Mouse (Mus musculus) spleen, adult 2 months (tissue): ENCODE results near the gene Zfp597. TPM values are rescaled to one million over a fixed set of nuclear protein-coding genes. Genes with fewer than 3 reads are reported as not detected.
A peak's percentile ranks its signal among the peaks of the same experiment; 100 is the strongest.

Experiments used
- DNase-seq, 2 experiments: peaks; one replicate each; pipeline versions ENCODE4 v3.0.0 to v3.0.0-alpha.2; 2012 to 2021; ENCODE audit warnings: low spot score in 2 of 2, low read depth in 1 of 2
- H3K27ac ChIP-seq: fragments of 200-500 bp; 2 replicates; pipeline ENCODE4 v1.5.1; 2012; ENCODE audit warnings: low read length, inconsistent platforms; ENCODE audit not compliant: insufficient read depth
- H3K27me3 ChIP-seq: fragments of 200-500 bp; 2 replicates; pipeline ENCODE4 v1.6.1; 2012; ENCODE audit warnings: mild to moderate bottlenecking, moderate library complexity, low read length, inconsistent platforms; ENCODE audit not compliant: control insufficient read depth, insufficient read depth
- H3K36me3 ChIP-seq: fragments of 200-500 bp; 2 replicates; pipeline ENCODE4 v1.6.1; 2012; ENCODE audit warnings: mild to moderate bottlenecking, low read length, inconsistent platforms; ENCODE audit not compliant: control insufficient read depth, insufficient read depth
- H3K4me1 ChIP-seq: fragments of 200-500 bp; 2 replicates; pipeline ENCODE4 v1.6.1; 2011; ENCODE audit warnings: inconsistent platforms; ENCODE audit not compliant: control insufficient read depth, insufficient read depth, insufficient read length
- H3K4me3 ChIP-seq: fragments of 200-500 bp; 2 replicates; pipeline ENCODE4 v1.5.1; 2011; ENCODE audit warnings: mild to moderate bottlenecking, inconsistent platforms; ENCODE audit not compliant: insufficient read depth, insufficient read length; ENCODE audit errors: extremely low read depth
- CTCF ChIP-seq: fragments of 200-500 bp; IDR thresholded peaks from 2 replicates; pipeline ENCODE4 v1.5.1; 2011; ENCODE audit warnings: mild to moderate bottlenecking, inconsistent platforms; ENCODE audit not compliant: insufficient read depth, insufficient read length, insufficient replicate concordance; ENCODE audit errors: extremely low read depth
- POLR2A ChIP-seq: fragments of 200-500 bp; IDR thresholded peaks from 2 replicates; pipeline ENCODE4 v1.6.1; 2011; ENCODE audit warnings: low read depth, low read length, inconsistent platforms
- WGBS: fragments of 180-500 bp; shearing (Covaris S2); methylation state at CpG from one replicate; pipeline ENCODE4 v1.1.7; 2018; 5-methylcytosine and 5-hydroxymethylcytosine counted together
- polyA plus RNA-seq: library from polyadenylated mRNA; depleted of rRNA; stranded (reverse); fragments of >200 nt; gene quantifications from 2 replicates; pipeline ENCODE4 v1.2.3, GENCODE M21; 2012

Gene Zfp597
- polyA plus RNA-seq, 1 experiment: 3.1 TPM

DNA sequence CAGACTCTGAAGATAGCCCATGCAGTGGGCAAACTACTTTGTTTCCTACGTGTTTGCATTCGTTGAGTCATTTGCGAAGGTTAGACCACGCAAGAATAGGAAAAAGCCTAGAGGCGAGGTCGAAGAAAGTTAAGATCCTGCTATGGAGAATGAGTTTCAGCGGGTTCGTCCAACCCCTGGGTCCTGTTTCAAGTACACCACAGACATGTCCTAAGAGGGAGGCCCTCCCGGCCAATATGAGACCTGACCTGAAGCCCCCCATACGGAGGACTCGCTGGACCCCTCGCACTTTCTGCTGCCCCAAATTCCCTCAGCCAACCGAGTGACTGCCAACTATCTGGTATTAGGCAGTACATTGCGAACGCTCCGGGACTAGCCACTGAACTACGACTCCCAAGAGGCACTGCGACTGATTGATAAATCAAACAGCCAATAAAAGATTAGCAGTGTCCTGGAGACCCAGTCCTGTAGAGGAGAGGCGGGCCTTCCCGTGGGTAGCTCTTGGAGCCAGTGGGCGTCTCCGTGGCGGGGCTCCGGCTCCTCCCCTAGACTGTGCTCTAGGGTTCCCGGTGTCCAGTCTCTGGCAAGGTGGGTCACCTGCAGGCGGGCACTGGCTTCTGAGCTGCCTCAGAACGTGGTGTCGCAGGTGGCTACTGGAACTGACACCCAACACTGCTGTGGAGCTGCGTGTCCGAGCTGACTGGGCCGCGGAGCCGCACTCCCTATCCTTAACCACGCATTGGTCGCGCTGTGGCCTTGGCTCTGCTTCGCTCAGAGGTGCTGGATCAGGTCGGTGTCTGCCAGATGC lies 37.4 kb downstream of the Zfp597 start, which contains the start of gene Zfp174:
Gene Zfp174 (plus strand): TSS at position 558 of the 808 bp plus-strand sequence.
- H3K4me1 ChIP-seq: no peaks in the 10 kb centered on the region
- no peaks in the 10 kb centered on the region for H3K27me3 ChIP-seq
- 4% methylated on average over 38 of the region's 38 CpGs for WGBS
- H3K4me3 ChIP-seq: peak within 1 kb of the TSS; percentile 65
- H3K27ac ChIP-seq: no peak within 1 kb of the TSS
- TF ChIP-seq CTCF: no peak
- DNase-seq: peak; percentile 89 to 90
- H3K36me3 ChIP-seq: no peaks in the 10 kb centered on the region

GRCm38 (mm10) chr16:3843796-3844195 lies 40.6 kb downstream of the Zfp597 start:
- 83% methylated on average over 1 of the region's 1 CpGs for WGBS
- Histone ChIP-seq H3K4me1 (no peaks in the 10 kb centered on the region), H3K27ac (no peak overlapping the region), H3K27me3 (no peaks in the 10 kb centered on the region), H3K4me3 (no peak overlapping the region), H3K36me3 (no peaks in the 10 kb centered on the region)
- DNase-seq: no peak
- no peak for TF ChIP-seq CTCF
- no peak for TF ChIP-seq POLR2A

DNA sequence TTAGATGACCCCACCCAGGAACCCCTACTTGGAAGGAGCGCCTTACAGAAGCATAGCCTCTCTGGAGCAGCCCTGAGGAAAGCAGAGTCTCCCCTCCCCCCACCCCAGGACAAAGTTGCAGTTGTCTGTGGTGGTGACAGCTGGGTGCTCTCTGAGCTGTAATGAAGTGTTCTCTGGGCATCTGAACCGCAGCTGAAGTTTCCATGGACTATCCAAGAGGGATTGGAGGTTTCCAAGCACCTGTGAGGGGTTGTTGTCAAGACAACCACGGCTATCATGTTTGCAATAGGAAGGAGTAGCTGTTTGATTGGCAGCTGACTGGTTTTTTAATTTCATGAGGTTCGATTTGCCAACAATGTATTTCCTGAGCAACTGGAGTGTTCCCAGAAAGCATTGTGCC lies 41.4 kb downstream of the Zfp597 start:
- H3K36me3 ChIP-seq: no peaks in the 10 kb centered on the region
- DNase-seq: no peak
- no peak overlapping the region for H3K27ac ChIP-seq
- TF ChIP-seq POLR2A (no peak), CTCF (no peak)
- no peaks in the 10 kb centered on the region for H3K4me1 ChIP-seq
- no peak overlapping the region for H3K4me3 ChIP-seq
- H3K27me3 ChIP-seq: no peaks in the 10 kb centered on the region
- WGBS: 50% methylated on average over 4 of the region's 4 CpGs

GRCm38 (mm10) chr16:3839157-3839885 lies 45.0 kb downstream of the Zfp597 start:
- peak; percentile 9; the same call in 1 of the 2 replicates for TF ChIP-seq CTCF
- no peak for TF ChIP-seq POLR2A
- Histone ChIP-seq H3K4me1 (no peaks in the 10 kb centered on the region), H3K27ac (no peak overlapping the region), H3K4me3 (no peak overlapping the region), H3K36me3 (no peaks in the 10 kb centered on the region), H3K27me3 (no peaks in the 10 kb centered on the region; the same call in 1 of the 2 replicates)
- peak in 1 of 2 experiments; percentile 17 for DNase-seq
- WGBS: 64% methylated on average over 17 of the region's 17 CpGs

DNA sequence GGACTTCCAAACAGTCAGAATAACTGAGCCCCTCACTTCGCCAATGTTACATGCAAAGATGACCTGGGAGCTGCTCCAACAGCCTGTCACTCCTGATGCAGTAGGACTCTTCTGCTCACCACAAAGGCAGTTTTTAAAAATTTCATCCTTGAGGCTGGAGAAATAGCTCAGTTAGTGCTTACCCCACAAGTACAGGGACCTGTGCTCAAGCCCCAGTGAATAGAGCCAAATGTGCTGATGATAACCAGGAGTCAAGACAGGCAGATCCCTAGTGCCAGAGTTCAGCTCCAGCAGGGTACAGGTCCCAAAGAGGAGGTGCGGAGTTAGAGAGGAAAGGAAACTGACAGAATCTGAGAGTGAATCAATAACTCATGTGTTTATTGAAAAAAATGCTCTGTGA lies 48.9 kb downstream of the Zfp597 start:
- no peak overlapping the region for H3K27ac ChIP-seq
- H3K4me1 ChIP-seq: no peaks in the 10 kb centered on the region
- 86% methylated on average over 2 of the region's 2 CpGs for WGBS
- no peaks in the 10 kb centered on the region; the same call in 1 of the 2 replicates for H3K27me3 ChIP-seq
- TF ChIP-seq POLR2A: no peak
- TF ChIP-seq CTCF: no peak
- no peak overlapping the region for H3K4me3 ChIP-seq
- DNase-seq: no peak
- no peaks in the 10 kb centered on the region for H3K36me3 ChIP-seq

- no peak for TF ChIP-seq POLR2A
- TF ChIP-seq CTCF: no peak
- peak in 1 of 2 experiments; percentile 12 for DNase-seq
- H3K27me3 ChIP-seq: no peaks in the 10 kb centered on the region; the same call in 1 of the 2 replicates
- no peaks in the 10 kb centered on the region for H3K4me1 ChIP-seq
- no peak within 1 kb of the TSS for H3K4me3 ChIP-seq
- H3K27ac ChIP-seq: no peak within 1 kb of the TSS
- H3K36me3 ChIP-seq: no peaks in the 10 kb centered on the region
These were observed 53.7 kb downstream of the Zfp597 start, which contains the start of gene Olfr15 for GRCm38 (mm10) chr16:3830588-3831109. Olfr15 (plus strand) TSS chr16:3830878.
